In genomic region chr4:138561986-138562385, GRCm38 (mm10) we compare ENCODE assay signal across 8 mouse cellular contexts.
DNase-seq lines count a peak whose midpoint lies in the region; ATAC-seq and TF ChIP-seq lines count a peak whose summit lies in the region.

No protein-coding gene starts in this region.

- peaks cover 8% of the 10 kb centered on the region for H3K4me1 ChIP-seq in forebrain, embryonic 10.5 days
- H3K4me1 ChIP-seq in heart, postnatal 0 days (ENCODE audit: control insufficient read depth, insufficient read depth), result no peaks in the 10 kb centered on the region

- no peaks in the 10 kb centered on the region for H3K9me3 ChIP-seq in forebrain, embryonic 10.5 days
- H3K9me3 ChIP-seq in heart, postnatal 0 days (replicated peaks; ENCODE audit: control insufficient read depth, low read length), result no peaks in the 10 kb centered on the region

- no peak overlapping the region for H3K9ac ChIP-seq in heart, postnatal 0 days (replicated peaks; ENCODE audit: low read depth, low read length)

- TF ChIP-seq POLR2A in brain, embryonic 14.5 days (IDR thresholded peaks at IDR 0.05; ENCODE audit: borderline replicate concordance, extremely low read depth, insufficient read depth, insufficient read length, poor library complexity, severe bottlenecking), result no peak

- peaks cover 39% of the 10 kb centered on the region for H3K27me3 ChIP-seq in forebrain, embryonic 10.5 days (ENCODE audit: poor library complexity, severe bottlenecking)
- H3K27me3 ChIP-seq in heart, postnatal 0 days (ENCODE audit: control insufficient read depth, insufficient read depth, low read length), result peaks cover 11% of the 10 kb centered on the region; the same call in 1 of the 2 replicates

- peak; percentile 79 for ATAC-seq in heart, postnatal 0 days (ENCODE audit: insufficient read depth, low read depth)

- H3K27ac ChIP-seq in forebrain, embryonic 10.5 days, result no peak overlapping the region
- no peak overlapping the region for H3K27ac ChIP-seq in heart, postnatal 0 days (ENCODE audit: low read depth)

- no peaks in the 10 kb centered on the region for H3K36me3 ChIP-seq in forebrain, embryonic 10.5 days (replicated peaks)
- H3K36me3 ChIP-seq in heart, postnatal 0 days (replicated peaks; ENCODE audit: control insufficient read depth, insufficient read depth, low read length), result no peaks in the 10 kb centered on the region

- H3K4me2 ChIP-seq in heart, postnatal 0 days (ENCODE audit: low read depth, low read length), result no peak overlapping the region

- no peak overlapping the region for H3K4me3 ChIP-seq in forebrain, embryonic 10.5 days
- no peak overlapping the region for H3K4me3 ChIP-seq in heart, postnatal 0 days (ENCODE audit: low read depth, low read length)

- peak; percentile 43 for DNase-seq in CD4-positive helper T cell, adult 2 months (ENCODE audit: low read depth, low spot score)
- peak; percentile 94 for DNase-seq in brain, embryonic 14.5 days (ENCODE audit: low read depth)
- peak; percentile 80 for DNase-seq in forebrain, embryonic 10.5 days (ENCODE audit: extremely low spot score, low spot score)
- peak; percentile 34 for DNase-seq in heart, postnatal 0 days (ENCODE audit: low spot score)
- peak; percentile 89 to 93 for DNase-seq in kidney, postnatal 25 days
- DNase-seq in lung, adult 18-20 months, result peak; percentile 66 to 78
- DNase-seq in ovary, postnatal 10 days (ENCODE audit: low spot score), result peak; percentile 44
- peak; percentile 57 for DNase-seq in thymus, postnatal 14 days

- TF ChIP-seq CTCF in brain, embryonic 14.5 days (IDR thresholded peaks at IDR 0.05; ENCODE audit: borderline replicate concordance, extremely low read depth, insufficient read depth, insufficient read length), result peak; percentile 98
- peak; percentile 87 for TF ChIP-seq CTCF in heart, postnatal 0 days (IDR thresholded peaks at IDR 0.05; ENCODE audit: low read depth)

- 14% methylated on average over 8 of the region's 8 CpGs for WGBS in forebrain, embryonic 10.5 days
- 9% methylated on average over 7 of the region's 8 CpGs for WGBS in heart, postnatal 0 days

- no peak for TF ChIP-seq EP300 in heart, postnatal 0 days (IDR thresholded peaks at IDR 0.05; ENCODE audit: low read depth)

Comparison
In these comparisons a context has a peak if more than half of its experiments do, and no peak if none do; other contexts are left out.
1. DNase-seq: peak in every context shown above with its lines; median percentile 94 in brain, embryonic 14.5 days; 91 in kidney, postnatal 25 days; 80 in forebrain, embryonic 10.5 days; 72 in lung, adult 18-20 months; 57 in thymus, postnatal 14 days; 44 in ovary, postnatal 10 days; 43 in CD4-positive helper T cell, adult 2 months; 34 in heart, postnatal 0 days.